Mouse (Mus musculus): ENCODE measurements at regions not wholly inside any gene's neighbourhood (a gene's known extent, or its start where the extent isn't known, plus 50 kb on each side); places are given as distances from the start of the nearest gene placed in this dataset.
"Not testable (repeated sequence)": the region's sequence is repeated elsewhere in the genome, so short reads cannot be mapped to it uniquely, and the experiment has no call there.

- Histone ChIP-seq H3K4me1 (replicated peaks) (no peaks in the 10 kb centered on the region), H3K9ac (no peak overlapping the region), H3K36me3 (no peaks in the 10 kb centered on the region), H3K4me3 (no peak overlapping the region), H3K27ac (replicated peaks) (no peak overlapping the region), H3K27me3 (no peaks in the 10 kb centered on the region), H3K4me2 (no peak overlapping the region), H3K9me3 (no peaks in the 10 kb centered on the region)
- WGBS = 80% methylated on average over 6 of the region's 6 CpGs
- no peak for ATAC-seq (ENCODE audit: low read depth)
These were observed 332.2 kb downstream of the Lrig3 start for GRCm38 (mm10) chr10:126298211-126298610.

- no peak for ATAC-seq (ENCODE audit: low read depth)
- H3K4me2 ChIP-seq = no peak overlapping the region
- no peaks in the 10 kb centered on the region for H3K4me1 ChIP-seq (replicated peaks)
- WGBS = 85% methylated on average over 7 of the region's 7 CpGs
- H3K27ac ChIP-seq (replicated peaks) = no peak overlapping the region
- no peak overlapping the region for H3K4me3 ChIP-seq
- H3K27me3 ChIP-seq = no peaks in the 10 kb centered on the region
- H3K9me3 ChIP-seq = no peaks in the 10 kb centered on the region
- no peaks in the 10 kb centered on the region for H3K36me3 ChIP-seq
- H3K9ac ChIP-seq = no peak overlapping the region
These were observed 329.9 kb downstream of the Lrig3 start for GRCm38 (mm10) chr10:126295853-126296252.

- H3K9me3 ChIP-seq = no peaks in the 10 kb centered on the region
- H3K9ac ChIP-seq = no peak overlapping the region
- no peak overlapping the region for H3K4me3 ChIP-seq
- no peaks in the 10 kb centered on the region for H3K27me3 ChIP-seq
- H3K4me1 ChIP-seq (replicated peaks) = no peaks in the 10 kb centered on the region
- ATAC-seq (ENCODE audit: low read depth) = no peak
- H3K27ac ChIP-seq (replicated peaks) = no peak overlapping the region
- H3K4me2 ChIP-seq = no peak overlapping the region
- H3K36me3 ChIP-seq = no peaks in the 10 kb centered on the region
These were observed 325.8 kb downstream of the Lrig3 start for GRCm38 (mm10) chr10:126291765-126292164.

GRCm38 (mm10) chr10:126285096-126285495, 319.1 kb downstream of the Lrig3 start:
- H3K4me3 ChIP-seq; H3K4me1 ChIP-seq (replicated peaks); H3K27me3 ChIP-seq; H3K36me3 ChIP-seq; H3K27ac ChIP-seq (replicated peaks); H3K9ac ChIP-seq; ATAC-seq (ENCODE audit: low read depth); H3K4me2 ChIP-seq; H3K9me3 ChIP-seq: not testable (repeated sequence)
- WGBS = 96% methylated on average over 5 of the region's 13 CpGs

- Histone ChIP-seq H3K4me1 (replicated peaks) (no peaks in the 10 kb centered on the region), H3K4me2 (no peak overlapping the region), H3K9ac (no peak overlapping the region), H3K27me3 (no peaks in the 10 kb centered on the region), H3K9me3 (0 out of 2 replicates have a peak, but pooled peaks cover 3% of the 10 kb centered on the region), H3K27ac (replicated peaks) (no peak overlapping the region), H3K4me3 (no peak overlapping the region), H3K36me3 (no peaks in the 10 kb centered on the region)
- ATAC-seq (ENCODE audit: low read depth) = no peak
- 91% methylated on average over 12 of the region's 12 CpGs for WGBS
These were observed 304.4 kb downstream of the Lrig3 start for GRCm38 (mm10) chr10:126270376-126270775.

- ATAC-seq (ENCODE audit: low read depth) = no peak
- H3K27ac ChIP-seq (replicated peaks) = no peak overlapping the region
- no peaks in the 10 kb centered on the region for H3K27me3 ChIP-seq
- H3K4me1 ChIP-seq (replicated peaks) = no peaks in the 10 kb centered on the region
- H3K4me2 ChIP-seq = no peak overlapping the region
- no peak overlapping the region for H3K9ac ChIP-seq
- no peaks in the 10 kb centered on the region for H3K36me3 ChIP-seq
- H3K4me3 ChIP-seq = no peak overlapping the region
- 0 out of 2 replicates have a peak, but pooled peaks cover 3% of the 10 kb centered on the region for H3K9me3 ChIP-seq
- WGBS = 96% methylated on average over 2 of the region's 2 CpGs
These were observed 301.5 kb downstream of the Lrig3 start for GRCm38 (mm10) chr10:126267321-126267998.

- 75% methylated on average over 8 of the region's 8 CpGs for WGBS
- Histone ChIP-seq H3K36me3 (no peaks in the 10 kb centered on the region), H3K27me3 (no peaks in the 10 kb centered on the region), H3K9me3 (no peaks in the 10 kb centered on the region), H3K4me2 (no peak overlapping the region), H3K27ac (replicated peaks) (no peak overlapping the region), H3K9ac (no peak overlapping the region), H3K4me1 (replicated peaks) (no peaks in the 10 kb centered on the region), H3K4me3 (no peak overlapping the region)
- ATAC-seq (ENCODE audit: low read depth) = no peak
These were observed 291.2 kb downstream of the Lrig3 start for GRCm38 (mm10) chr10:126257171-126257570.

- no peak overlapping the region for H3K9ac ChIP-seq
- H3K4me2 ChIP-seq = no peak overlapping the region
- H3K27me3 ChIP-seq = no peaks in the 10 kb centered on the region
- no peak overlapping the region for H3K27ac ChIP-seq (replicated peaks)
- WGBS = 89% methylated on average over 4 of the region's 4 CpGs
- no peaks in the 10 kb centered on the region for H3K36me3 ChIP-seq
- H3K4me1 ChIP-seq (replicated peaks) = no peaks in the 10 kb centered on the region
- H3K9me3 ChIP-seq = no peaks in the 10 kb centered on the region
- H3K4me3 ChIP-seq = no peak overlapping the region
- no peak for ATAC-seq (ENCODE audit: low read depth)
These were observed 288.2 kb downstream of the Lrig3 start for GRCm38 (mm10) chr10:126254198-126254597.

GRCm38 (mm10) chr10:126249176-126249575, 283.2 kb downstream of the Lrig3 start:
- ATAC-seq (ENCODE audit: low read depth) = peak; percentile 50; the same call in 1 of the 2 replicates
- no peak overlapping the region for H3K9ac ChIP-seq
- H3K4me1 ChIP-seq (replicated peaks) = no peaks in the 10 kb centered on the region
- H3K27ac ChIP-seq (replicated peaks) = no peak overlapping the region
- H3K27me3 ChIP-seq = no peaks in the 10 kb centered on the region
- WGBS = 57% methylated on average over 12 of the region's 12 CpGs
- no peaks in the 10 kb centered on the region for H3K36me3 ChIP-seq
- 0 out of 2 replicates have a peak overlapping the region, but pooled peaks have one; percentile 13 for H3K4me2 ChIP-seq
- H3K4me3 ChIP-seq = no peak overlapping the region
- no peaks in the 10 kb centered on the region for H3K9me3 ChIP-seq

GRCm38 (mm10) chr10:126243051-126243450, 277.1 kb downstream of the Lrig3 start:
- 76% methylated on average over 7 of the region's 7 CpGs for WGBS
- H3K4me3 ChIP-seq = no peak overlapping the region
- H3K36me3 ChIP-seq = no peaks in the 10 kb centered on the region
- no peak overlapping the region for H3K9ac ChIP-seq
- no peak overlapping the region for H3K27ac ChIP-seq (replicated peaks)
- peaks cover 13% of the 10 kb centered on the region for H3K4me1 ChIP-seq (replicated peaks)
- H3K27me3 ChIP-seq = no peaks in the 10 kb centered on the region
- H3K4me2 ChIP-seq = no peak overlapping the region
- no peak for ATAC-seq (ENCODE audit: low read depth)
- no peaks in the 10 kb centered on the region for H3K9me3 ChIP-seq

- WGBS = 30% methylated on average over 4 of the region's 4 CpGs
- Histone ChIP-seq H3K36me3 (no peaks in the 10 kb centered on the region), H3K9ac (no peak overlapping the region), H3K4me2 (no peak overlapping the region), H3K4me1 (replicated peaks) (peaks cover 13% of the 10 kb centered on the region), H3K27ac (replicated peaks) (peak overlapping the region; percentile 25), H3K27me3 (no peaks in the 10 kb centered on the region), H3K9me3 (no peaks in the 10 kb centered on the region), H3K4me3 (no peak overlapping the region)
- ATAC-seq (ENCODE audit: low read depth) = peak; percentile 69
These were observed 273.6 kb downstream of the Lrig3 start for GRCm38 (mm10) chr10:126239536-126239935.

Data from neural tube, embryonic 13.5 days (tissue).